In genomic region chrX:145428811-145429210, GRCm38 (mm10) we compare ENCODE assay signal across 21 mouse cellular contexts.
"Had no signal": no experiment of that assay in that cellular context is flagged by ENCODE, and none has a peak within 500 bp of the region (broad histone marks: within the 10 kb centered on the region; RNA-seq: fewer than 3 reads in every experiment).

No protein-coding gene starts in this region.

- ATAC-seq: hindbrain, postnatal 0 days; liver, embryonic 12.5 days had no signal

- H3K4me2 ChIP-seq: heart, embryonic 11.5 days; heart, embryonic 13.5 days; heart, embryonic 15.5 days; hindbrain, embryonic 13.5 days; hindbrain, embryonic 15.5 days; limb, embryonic 13.5 days; limb, embryonic 15.5 days; liver, embryonic 12.5 days had no signal

- H3K27ac ChIP-seq: heart, adult 2 months; heart, embryonic 13.5 days; heart, embryonic 15.5 days; hindbrain, embryonic 13.5 days; hindbrain, embryonic 15.5 days; hindbrain, postnatal 0 days; layer of hippocampus, adult 2 months; limb, embryonic 13.5 days; limb, embryonic 15.5 days; liver, embryonic 12.5 days; liver, embryonic 14.5 days had no signal

- H3K4me3 ChIP-seq: heart, adult 2 months; heart, embryonic 13.5 days; heart, embryonic 15.5 days; hindbrain, embryonic 13.5 days; hindbrain, embryonic 15.5 days; layer of hippocampus, adult 2 months; limb, embryonic 13.5 days; limb, embryonic 15.5 days; liver, embryonic 12.5 days had no signal

- H3K36me3 ChIP-seq: heart, embryonic 13.5 days; heart, embryonic 15.5 days; hindbrain, embryonic 13.5 days; hindbrain, embryonic 15.5 days; limb, embryonic 13.5 days; limb, embryonic 15.5 days; liver, embryonic 12.5 days had no signal

- H3K9me3 ChIP-seq: heart, embryonic 13.5 days; heart, embryonic 15.5 days; hindbrain, embryonic 13.5 days; hindbrain, embryonic 15.5 days; limb, embryonic 13.5 days; limb, embryonic 15.5 days; liver, embryonic 12.5 days had no signal

- H3K4me1 ChIP-seq: heart, embryonic 13.5 days; heart, embryonic 15.5 days; hindbrain, embryonic 13.5 days; hindbrain, embryonic 15.5 days; limb, embryonic 13.5 days; limb, embryonic 15.5 days; liver, embryonic 12.5 days had no signal

- H3K9ac ChIP-seq: heart, embryonic 13.5 days; heart, embryonic 15.5 days; hindbrain, embryonic 13.5 days; hindbrain, embryonic 15.5 days; limb, embryonic 13.5 days; limb, embryonic 15.5 days; liver, embryonic 12.5 days; liver, embryonic 14.5 days had no signal

- H3K27me3 ChIP-seq: heart, embryonic 13.5 days; heart, embryonic 15.5 days; hindbrain, embryonic 13.5 days; hindbrain, embryonic 15.5 days; limb, embryonic 13.5 days; liver, embryonic 12.5 days had no signal

- DNase-seq: gastrocnemius, postnatal 14 days; gastrocnemius, postnatal 36 days; heart, adult 11 months; heart, adult 2 months; heart, postnatal 14 days; heart, postnatal 36 days; kidney, adult 18-20 months; kidney, postnatal 10 days; kidney, postnatal 4 days; left cerebral cortex, postnatal 4 days had no signal
